Mouse (Mus musculus) gastrocnemius, postnatal 14 days (tissue): Measurements from ENCODE around the gene Lbh. TPM values are rescaled to one million over a fixed set of nuclear protein-coding genes. Genes with fewer than 3 reads are reported as not detected.

Source experiments
- DNase-seq: peaks from one replicate; pipeline ENCODE4 v3.0.0; 2021; ENCODE audit warnings: mixed read lengths
- intact Hi-C: fragments of 180-260 bp; cut with DNase I; formaldehyde crosslinking; loops from one replicate; pipeline ENCODE4 v1.15.1; 2025; ENCODE audit warnings: low total_unique reads
- total RNA-seq, 2 experiments: library from RNA; stranded (reverse); gene quantifications; 2 replicates each; pipeline ENCODE4 v1.2.3; 2021

Gene Lbh
- total RNA-seq, 2 experiments from 2014 or later = 11.6 to 16.6 TPM

GRCm38 (mm10) chr17:72965687-72966086 lies 47.6 kb downstream of the Lbh start:
- intact Hi-C loops = no loop called here

GRCm38 (mm10) chr17:72966091-72966531 lies 48.0 kb downstream of the Lbh start:
- no peak for DNase-seq
- intact Hi-C loops = no loop called here

More at GRCm38 (mm10) chr17:72965687-72966086, 47.6 kb downstream of the Lbh start:
- DNase-seq = no peak

GRCm38 (mm10) chr17:72966878-72967277 lies 48.8 kb downstream of the Lbh start:
- intact Hi-C loops = no loop called here
- no peak for DNase-seq

DNA sequence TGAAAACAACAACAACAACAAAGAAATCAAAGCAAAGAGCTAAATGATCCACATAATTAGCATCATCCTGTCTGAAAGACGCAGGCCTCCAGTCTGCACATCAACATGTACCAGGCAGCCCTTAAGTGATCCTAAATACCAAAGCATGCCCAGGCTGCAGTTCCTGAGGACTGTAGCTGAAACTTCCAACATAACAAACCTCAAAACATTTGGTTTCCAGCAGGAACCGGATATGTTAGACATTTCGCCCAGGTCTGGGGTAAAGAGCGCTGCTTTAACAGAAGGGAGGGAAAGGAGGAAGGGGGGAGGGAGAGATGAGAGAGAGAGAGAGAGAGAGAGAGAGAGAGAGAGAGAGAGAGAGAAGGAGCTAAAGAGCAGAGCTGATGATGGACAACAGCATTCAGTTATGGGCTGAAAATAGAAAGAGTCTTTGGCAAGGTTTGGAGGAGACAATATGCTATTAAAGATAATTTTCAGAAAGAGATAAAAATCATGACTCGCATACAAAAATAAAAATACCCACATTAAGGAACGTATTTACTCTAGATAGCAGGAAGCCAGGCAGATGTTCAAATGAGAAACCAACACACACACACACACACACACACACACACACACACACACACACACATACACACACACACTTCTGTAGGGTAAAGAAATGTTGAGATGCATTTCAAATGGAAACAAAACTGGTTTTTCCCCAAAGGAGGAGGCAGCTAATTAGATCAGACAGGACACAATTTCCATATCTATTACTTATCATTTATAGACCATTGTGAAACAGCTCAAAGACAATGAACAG lies 49.5 kb downstream of the Lbh start:
- intact Hi-C loops = no loop called here
- DNase-seq = no peak

DNA sequence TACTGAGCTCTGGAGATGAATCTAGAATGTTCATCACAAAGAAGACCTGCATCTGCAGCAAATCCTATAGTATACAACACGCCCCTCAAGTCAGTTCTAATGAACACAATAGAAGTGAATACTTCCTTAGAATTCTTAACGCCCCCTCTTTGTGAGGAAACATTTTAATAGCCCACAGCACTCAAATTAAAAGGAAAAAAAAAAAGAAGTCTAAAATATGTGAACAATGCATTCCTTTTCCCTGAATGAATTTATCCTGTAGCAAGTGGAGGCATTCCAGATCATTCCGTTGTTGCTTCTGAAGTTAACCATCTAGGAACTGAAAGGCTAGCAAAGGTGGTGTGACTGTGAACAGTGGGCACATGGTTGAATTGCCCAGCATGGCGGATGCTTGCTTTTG lies 50.6 kb downstream of the Lbh start:
- no peak for DNase-seq
- intact Hi-C loops = no loop called here

GRCm38 (mm10) chr17:72970631-72971161 lies 52.6 kb downstream of the Lbh start:
- no peak for DNase-seq
- intact Hi-C loops = no loop called here

DNA sequence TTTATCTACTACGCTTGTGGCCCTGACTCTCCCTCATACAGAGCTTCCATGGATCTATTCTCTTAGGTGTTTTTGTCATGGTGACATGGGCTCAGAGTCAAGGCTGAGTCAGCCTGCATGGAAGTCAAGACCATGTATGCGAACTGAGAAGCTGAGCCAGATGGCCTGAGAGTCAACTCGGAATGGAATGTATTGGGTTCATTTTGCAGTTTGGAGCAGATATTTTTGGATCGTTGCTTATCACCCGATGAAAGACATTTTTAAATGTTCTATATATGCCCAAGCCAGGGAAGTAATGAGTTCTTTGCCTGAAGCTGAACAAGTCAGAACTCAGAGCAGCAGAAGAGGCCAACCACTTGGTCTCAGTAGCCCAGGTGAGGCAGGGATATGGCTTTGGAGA lies 54.9 kb downstream of the Lbh start:
- DNase-seq = no peak

DNA sequence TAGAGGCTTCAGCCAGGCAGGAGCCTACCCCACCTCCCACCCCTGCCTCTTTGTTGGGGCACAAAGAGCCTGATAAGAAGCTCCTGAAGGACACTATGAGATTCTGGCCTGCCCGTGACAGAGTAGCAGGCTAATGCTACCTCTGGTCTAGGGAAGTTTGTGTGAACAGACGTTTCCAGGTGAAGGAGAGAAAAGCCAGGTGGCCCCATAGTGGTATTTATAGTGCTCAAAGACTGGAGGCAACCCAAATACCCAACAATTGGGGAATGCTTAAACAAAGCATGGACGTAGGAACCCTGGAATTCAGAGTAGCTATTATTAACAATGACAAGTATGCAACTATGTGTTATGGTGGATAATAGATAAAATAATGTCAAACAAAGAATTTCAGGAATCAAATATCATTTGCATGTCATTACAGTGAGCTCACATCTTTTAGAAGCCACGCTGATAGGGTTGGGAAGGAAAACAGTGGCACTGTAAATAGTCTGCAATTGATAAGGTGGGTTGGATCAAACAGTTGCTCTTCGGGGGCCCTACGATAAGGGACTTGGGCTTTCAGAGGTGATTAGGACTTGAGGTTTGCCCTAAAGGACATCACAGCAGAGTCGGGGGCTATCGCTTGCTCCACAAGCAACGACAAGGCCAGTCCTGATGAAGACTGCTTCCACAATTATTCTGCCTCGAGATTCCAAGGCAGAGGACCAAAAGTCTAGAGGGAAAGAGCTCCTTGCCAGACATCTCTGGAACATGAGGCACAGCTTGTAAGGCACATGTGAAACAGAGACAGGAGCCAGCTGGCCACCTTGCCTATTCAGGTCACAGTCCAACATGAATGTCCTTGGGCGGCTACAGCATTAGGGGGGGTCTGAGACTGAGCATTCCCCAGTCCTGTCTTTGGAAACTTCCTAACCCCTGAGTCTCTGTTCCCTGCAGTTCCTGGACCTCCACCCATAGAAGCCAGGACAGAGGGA lies 58.4 kb downstream of the Lbh start:
- DNase-seq = peak; percentile 37
- intact Hi-C loops = no loop called here

More for the DNA sequence above, 54.9 kb downstream of the Lbh start:
- intact Hi-C loops = no loop called here

GRCm38 (mm10) chr17:72977616-72978015 lies 59.5 kb downstream of the Lbh start:
- DNase-seq = no peak
- intact Hi-C loops = no loop called here

- DNase-seq = no peak
- intact Hi-C loops = no loop called here
Observed at GRCm38 (mm10) chr17:72982156-72982555, 64.1 kb downstream of the Lbh start.

- intact Hi-C loops = no loop called here
- DNase-seq = no peak
Observed at GRCm38 (mm10) chr17:72983471-72983870, 65.4 kb downstream of the Lbh start.

- no peak for DNase-seq
- intact Hi-C loops = no loop called here
Observed at GRCm38 (mm10) chr17:72989025-72989424, 70.9 kb downstream of the Lbh start.

Other genes with a start within 250 kb of the Lbh start
- gene Ypel5, start 81.9 kb upstream of the Lbh start, total RNA-seq = 10 to 100 TPM; 21.5 to 23.7 TPM
- gene Lclat1, start 189.7 kb downstream of the Lbh start, total RNA-seq = 10 to 100 TPM; 10.8 to 11.7 TPM